ENCODE assay signal across 9 mouse cellular contexts in genomic region chr5:64714221-64714653, GRCm38 (mm10).
DNase-seq lines count a peak whose midpoint lies in the region; ATAC-seq and TF ChIP-seq lines count a peak whose summit lies in the region.
"Had no signal": no experiment of that assay in that cellular context is flagged by ENCODE, and none has a peak within 500 bp of the region (broad histone marks: within the 10 kb centered on the region; RNA-seq: fewer than 3 reads in every experiment).

No protein-coding gene starts in this region.

- H3K36me3 ChIP-seq in embryonic facial prominence, embryonic 10.5 days (replicated peaks), result no peaks in the 10 kb centered on the region
- no peaks in the 10 kb centered on the region for H3K36me3 ChIP-seq in intestine, embryonic 14.5 days (ENCODE audit: control insufficient read depth, insufficient read depth, low read length)
- H3K36me3 ChIP-seq in neural tube, embryonic 12.5 days, result no peaks in the 10 kb centered on the region

- H3K27ac ChIP-seq in layer of hippocampus, adult 2 months, result peak overlapping the region; percentile 62; the same call in 1 of the 2 replicates
- H3K27ac ChIP-seq in embryonic facial prominence, embryonic 10.5 days (replicated peaks), result peak overlapping the region; percentile 77
- H3K27ac ChIP-seq in intestine, embryonic 14.5 days (ENCODE audit: low read depth), result peak overlapping the region; percentile 16; the same call in 1 of the 2 replicates
- no peak overlapping the region for H3K27ac ChIP-seq in neural tube, embryonic 12.5 days

- H3K27me3 ChIP-seq in embryonic facial prominence, embryonic 10.5 days (replicated peaks; ENCODE audit: low read depth, poor library complexity, severe bottlenecking), result no peaks in the 10 kb centered on the region
- no peaks in the 10 kb centered on the region for H3K27me3 ChIP-seq in intestine, embryonic 14.5 days (replicated peaks; ENCODE audit: control insufficient read depth, insufficient read depth, low read length)
- H3K27me3 ChIP-seq in neural tube, embryonic 12.5 days (replicated peaks), result no peaks in the 10 kb centered on the region
- H3K27me3 ChIP-seq: Patski had no signal

- H3K4me2 ChIP-seq in intestine, embryonic 14.5 days (ENCODE audit: low read length), result no peak overlapping the region
- 0 out of 2 replicates have a peak overlapping the region, but pooled peaks have one; percentile 14 for H3K4me2 ChIP-seq in neural tube, embryonic 12.5 days (replicated peaks)

- WGBS in embryonic facial prominence, embryonic 10.5 days, result 34% methylated on average over 10 of the region's 10 CpGs
- 71% methylated on average over 10 of the region's 10 CpGs for WGBS in intestine, embryonic 14.5 days
- 28% methylated on average over 10 of the region's 10 CpGs for WGBS in neural tube, embryonic 12.5 days

- H3K9ac ChIP-seq in intestine, embryonic 14.5 days (ENCODE audit: low read length), result no peak overlapping the region
- H3K9ac ChIP-seq in neural tube, embryonic 12.5 days, result no peak overlapping the region

- H3K4me3 ChIP-seq in layer of hippocampus, adult 2 months, result no peak overlapping the region
- H3K4me3 ChIP-seq in embryonic facial prominence, embryonic 10.5 days, result no peak overlapping the region
- H3K4me3 ChIP-seq in intestine, embryonic 14.5 days (ENCODE audit: low read depth, low read length), result no peak overlapping the region
- H3K4me3 ChIP-seq in neural tube, embryonic 12.5 days, result no peak overlapping the region

- no peak for DNase-seq in layer of hippocampus, adult 2 months (ENCODE audit: low spot score in 2 of 2)
- no peak for DNase-seq in layer of hippocampus, adult 11-12 months (ENCODE audit: low spot score)
- DNase-seq in embryonic facial prominence, embryonic 10.5 days (ENCODE audit: low spot score), result peak; percentile 27
- no peak for DNase-seq in intestine, embryonic 14.5 days (ENCODE audit: low spot score)
- DNase-seq in urinary bladder, adult 18-20 months (ENCODE audit: low spot score in 2 of 2), result no peak
- DNase-seq in thymus, postnatal 36 days, result no peak
- no peak for DNase-seq in spleen, adult 18-20 months

- ATAC-seq in intestine, embryonic 14.5 days (replicated peaks; ENCODE audit: low FRiP score, low TSS enrichment, low read depth), result peak; percentile 42
- peak; percentile 48; the same call in 1 of the 2 replicates for ATAC-seq in neural tube, embryonic 12.5 days (ENCODE audit: low FRiP score, low read depth)
- ATAC-seq: Patski had no signal

- H3K4me1 ChIP-seq in embryonic facial prominence, embryonic 10.5 days, result peaks cover 21% of the 10 kb centered on the region
- H3K4me1 ChIP-seq in intestine, embryonic 14.5 days (replicated peaks; ENCODE audit: control insufficient read depth, insufficient read depth, low read length), result 0 out of 2 replicates have a peak, but pooled peaks cover 4% of the 10 kb centered on the region
- peaks cover 9% of the 10 kb centered on the region for H3K4me1 ChIP-seq in neural tube, embryonic 12.5 days

- TF ChIP-seq CTCF in layer of hippocampus, adult 2 months (conservative IDR thresholded peaks at IDR 0.05), result no peak

- H3K9me3 ChIP-seq in embryonic facial prominence, embryonic 10.5 days, result no peaks in the 10 kb centered on the region
- no peaks in the 10 kb centered on the region for H3K9me3 ChIP-seq in intestine, embryonic 14.5 days (ENCODE audit: control insufficient read depth, low read length)
- H3K9me3 ChIP-seq in neural tube, embryonic 12.5 days, result no peaks in the 10 kb centered on the region
